Mouse (Mus musculus): ENCODE data around the gene Suds3. TPM values are rescaled to one million over a fixed set of nuclear protein-coding genes. Genes with fewer than 3 reads are reported as not detected.

Suds3 gene
- polyA plus RNA-seq, 1 experiment from 2014 or later: 66.0 TPM

GRCm38 (mm10) chr5:117060484-117061130 lies 55.3 kb downstream of the Suds3 start:
- DNase-seq (ENCODE audit: low spot score): no peak

- no peak for DNase-seq (ENCODE audit: low spot score)
These were observed 66.0 kb downstream of the Suds3 start for GRCm38 (mm10) chr5:117049940-117050339.

GRCm38 (mm10) chr5:117045101-117045500 lies 70.8 kb downstream of the Suds3 start:
- no peak for DNase-seq (ENCODE audit: low spot score)

- DNase-seq (ENCODE audit: low spot score): no peak
These were observed 73.3 kb downstream of the Suds3 start for GRCm38 (mm10) chr5:117042661-117043060.

Other genes with a start within 250 kb of the Suds3 start
- 68.1 and 71.1 TPM in 2 replicates for gene Taok3, start 4.0 kb upstream of the Suds3 start, polyA plus RNA-seq (2015; fragmentation: Nextera tagmentation; extraction: Ambion mirVana)
- gene Pebp1, start 171.5 kb upstream of the Suds3 start, polyA plus RNA-seq (2015; fragmentation: Nextera tagmentation; extraction: Ambion mirVana): 420 and 455 TPM in 2 replicates
- gene Vsig10, start 203.0 kb upstream of the Suds3 start, polyA plus RNA-seq (2015; fragmentation: Nextera tagmentation; extraction: Ambion mirVana): 2.6 and 3.0 TPM in 2 replicates
- gene Wsb2, start 241.2 kb upstream of the Suds3 start, polyA plus RNA-seq (2015; fragmentation: Nextera tagmentation; extraction: Ambion mirVana): 51.3 and 59.8 TPM in 2 replicates